Mouse (Mus musculus) 416B (cell line): ENCODE data around the gene Gm10277.
"Not testable (repeated sequence)": the region's sequence is repeated elsewhere in the genome, so short reads cannot be mapped to it uniquely, and the experiment has no call there.

Source experiments
- DNase-seq: peaks from one replicate; pipeline ENCODE4 v3.0.0; 2011; ENCODE audit warnings: low read depth

The Gm10277 gene

GRCm38 (mm10) chr11:77770346-77770745, 17.2 kb downstream of the Gm10277 start:
- DNase-seq: peak; percentile 53

GRCm38 (mm10) chr11:77769496-77769895, 18.1 kb downstream of the Gm10277 start:
- no peak for DNase-seq

GRCm38 (mm10) chr11:77766351-77767001, 21.1 kb downstream of the Gm10277 start:
- DNase-seq: peak; percentile 73

- peak; percentile 71 for DNase-seq
Observed at GRCm38 (mm10) chr11:77765459-77765777, 22.1 kb downstream of the Gm10277 start.

GRCm38 (mm10) chr11:77764694-77765458, 22.7 kb downstream of the Gm10277 start:
- DNase-seq: peak; percentile 85

GRCm38 (mm10) chr11:77763673-77764340, 23.7 kb downstream of the Gm10277 start:
- DNase-seq: peak; percentile 69

GRCm38 (mm10) chr11:77762783-77763672, 24.5 kb downstream of the Gm10277 start, which contains the start of gene Myo18a:
Gene Myo18a, plus strand, starts transcription at chr11:77763246.
- DNase-seq: peak; percentile 57

GRCm38 (mm10) chr11:77760031-77760430, 27.5 kb downstream of the Gm10277 start:
- DNase-seq: no peak

GRCm38 (mm10) chr11:77753469-77753868, 34.1 kb downstream of the Gm10277 start:
- DNase-seq: no peak

- no peak for DNase-seq
Observed at GRCm38 (mm10) chr11:77752525-77752924, 35.0 kb downstream of the Gm10277 start.

GRCm38 (mm10) chr11:77748996-77749395, 38.6 kb downstream of the Gm10277 start:
- DNase-seq: no peak

- DNase-seq: not testable (repeated sequence)
Observed at GRCm38 (mm10) chr11:77747103-77747502, 40.4 kb downstream of the Gm10277 start.

- no peak for DNase-seq
Observed at GRCm38 (mm10) chr11:77746652-77747051, 40.9 kb downstream of the Gm10277 start.

GRCm38 (mm10) chr11:77743966-77744365, 43.6 kb downstream of the Gm10277 start:
- peak; percentile 61 for DNase-seq

GRCm38 (mm10) chr11:77738555-77738954, 49.0 kb downstream of the Gm10277 start:
- no peak for DNase-seq

GRCm38 (mm10) chr11:77737289-77737688, 50.3 kb downstream of the Gm10277 start:
- peak; percentile 65 for DNase-seq
